Mouse (Mus musculus): ENCODE results near the gene H2-Ob.

DNA sequence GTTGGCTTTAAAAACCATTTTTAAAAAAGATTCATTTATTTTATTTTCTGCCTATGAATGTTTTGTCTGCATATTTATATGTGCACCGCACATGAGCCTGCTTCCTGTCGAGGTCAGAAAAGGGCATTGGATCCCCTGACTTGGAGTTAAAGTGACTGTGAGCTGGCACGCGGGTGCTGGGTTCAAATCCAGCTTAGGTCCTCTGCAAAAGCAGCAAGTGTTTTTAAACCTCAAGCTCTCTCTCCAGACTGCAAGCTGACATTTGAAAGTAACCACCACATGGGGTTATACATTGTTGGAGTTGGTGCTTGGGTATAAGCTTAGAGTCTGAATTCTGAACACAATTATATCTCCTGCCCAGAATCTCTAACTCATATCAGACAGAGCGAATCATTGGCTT lies 20.7 kb upstream of the H2-Ob start:
- TF ChIP-seq CTCF (IDR thresholded peaks at IDR 0.05; ENCODE audit: low read depth, low read length) (no peak), POLR2A (IDR thresholded peaks at IDR 0.05; ENCODE audit: insufficient read depth, low read length) (no peak)
